Mouse (Mus musculus) layer of hippocampus, adult 2 months (tissue): Measurements from ENCODE around the gene Lrrc25. TPM values are rescaled to one million over a fixed set of nuclear protein-coding genes. Genes with fewer than 3 reads are reported as not detected.
A peak's percentile ranks its signal among the peaks of the same experiment; 100 is the strongest.

Source experiments
- DNase-seq, 2 experiments: peaks; one replicate each; pipeline ENCODE4 v3.0.0; 2022; ENCODE audit warnings: low spot score in 2 of 2
- H3K27ac ChIP-seq: fragments of 200-600 bp; 2 replicates; pipeline ENCODE4 v1.8.1; 2022
- H3K4me3 ChIP-seq: fragments of 200-600 bp; 2 replicates; pipeline ENCODE4 v1.8.1; 2022; ENCODE audit warnings: mild to moderate bottlenecking
- CTCF ChIP-seq: fragments of 200-600 bp; conservative IDR thresholded peaks from 2 replicates; pipeline ENCODE4 v1.8.1; 2022; ENCODE audit warnings: antibody characterized with exemption, mild to moderate bottlenecking, moderate library complexity
- total RNA-seq, 2 experiments: library from RNA; stranded (reverse); gene quantifications; 2 replicates each; pipeline ENCODE4 v1.2.3; 2021

The Lrrc25 gene
- total RNA-seq, 2 experiments from 2014 or later, result 0.54 to 0.97 TPM

- H3K27ac ChIP-seq, result no peak overlapping the region
- no peak overlapping the region for H3K4me3 ChIP-seq
- TF ChIP-seq CTCF, result no peak
- no peak for DNase-seq
Measured at GRCm38 (mm10) chr8:70613763-70614162, 2.2 kb upstream of the Lrrc25 start.

DNA sequence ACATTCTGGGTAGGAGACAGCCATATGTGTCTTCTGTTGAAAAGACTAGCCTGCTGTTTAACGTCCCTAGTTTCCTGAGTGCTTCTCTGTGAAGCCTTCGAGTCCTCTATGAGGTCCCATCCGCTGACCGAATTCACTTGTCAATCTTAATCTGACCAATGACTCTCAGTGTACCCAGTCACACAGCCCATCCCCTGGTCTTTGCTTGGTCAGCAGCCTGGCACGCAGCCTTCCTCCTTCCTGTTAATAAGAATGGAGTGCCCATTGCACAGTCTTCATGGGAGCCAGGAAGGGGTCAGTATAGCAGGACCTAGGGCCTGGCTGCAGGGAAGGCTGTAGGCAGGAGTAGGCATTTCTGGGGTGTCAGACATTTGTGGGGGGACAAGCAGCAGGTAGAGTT lies 1.5 kb upstream of the Lrrc25 start:
- no peak overlapping the region for H3K4me3 ChIP-seq
- TF ChIP-seq CTCF, result no peak
- H3K27ac ChIP-seq, result no peak overlapping the region
- no peak for DNase-seq

- DNase-seq, result no peak
- no peak overlapping the region for H3K4me3 ChIP-seq
- TF ChIP-seq CTCF, result no peak
Measured at GRCm38 (mm10) chr8:70615281-70615680, 674 bp upstream of the Lrrc25 start.

GRCm38 (mm10) chr8:70616645-70617044 lies 690 bp downstream of the Lrrc25 start:
- H3K27ac ChIP-seq, result peak overlapping the region; percentile 18; the same call in 1 of the 2 replicates
- no peak for TF ChIP-seq CTCF
- no peak for DNase-seq
- H3K4me3 ChIP-seq, result no peak overlapping the region

More at GRCm38 (mm10) chr8:70615281-70615680, 674 bp upstream of the Lrrc25 start:
- no peak overlapping the region for H3K27ac ChIP-seq

- no peak for TF ChIP-seq CTCF
Measured at GRCm38 (mm10) chr8:70617985-70618384, 2.0 kb downstream of the Lrrc25 start.

GRCm38 (mm10) chr8:70618888-70619334 lies 3.0 kb downstream of the Lrrc25 start:
- TF ChIP-seq CTCF, result no peak
- H3K4me3 ChIP-seq, result no peak overlapping the region
- no peak for DNase-seq

More at GRCm38 (mm10) chr8:70617985-70618384, 2.0 kb downstream of the Lrrc25 start:
- DNase-seq, result no peak
- Histone ChIP-seq H3K27ac (no peak overlapping the region), H3K4me3 (no peak overlapping the region)

DNA sequence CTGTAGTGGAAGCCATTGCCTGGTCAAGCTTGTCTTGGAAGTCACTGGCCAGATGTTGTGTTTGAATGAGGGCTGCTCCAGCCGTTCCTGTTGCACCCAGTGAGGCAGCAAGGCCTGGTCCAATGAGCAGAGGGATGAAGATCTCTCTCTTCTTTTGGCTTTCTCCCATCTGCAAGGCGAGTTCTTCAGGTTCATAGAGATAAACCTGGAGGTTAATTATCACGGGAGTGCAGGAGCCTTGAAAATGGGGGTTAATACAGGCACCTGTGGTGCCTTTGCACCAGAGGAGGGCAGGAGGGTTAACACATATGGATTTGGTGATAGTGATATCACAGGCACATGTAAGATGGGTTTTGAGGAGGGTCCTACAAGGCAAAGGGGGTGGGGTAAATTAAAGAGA lies 6.3 kb downstream of the Lrrc25 start:
- no peak for TF ChIP-seq CTCF
- Histone ChIP-seq H3K27ac (no peak overlapping the region), H3K4me3 (no peak overlapping the region)
- DNase-seq, result no peak

More at GRCm38 (mm10) chr8:70618888-70619334, 3.0 kb downstream of the Lrrc25 start:
- H3K27ac ChIP-seq, result no peak overlapping the region

DNA sequence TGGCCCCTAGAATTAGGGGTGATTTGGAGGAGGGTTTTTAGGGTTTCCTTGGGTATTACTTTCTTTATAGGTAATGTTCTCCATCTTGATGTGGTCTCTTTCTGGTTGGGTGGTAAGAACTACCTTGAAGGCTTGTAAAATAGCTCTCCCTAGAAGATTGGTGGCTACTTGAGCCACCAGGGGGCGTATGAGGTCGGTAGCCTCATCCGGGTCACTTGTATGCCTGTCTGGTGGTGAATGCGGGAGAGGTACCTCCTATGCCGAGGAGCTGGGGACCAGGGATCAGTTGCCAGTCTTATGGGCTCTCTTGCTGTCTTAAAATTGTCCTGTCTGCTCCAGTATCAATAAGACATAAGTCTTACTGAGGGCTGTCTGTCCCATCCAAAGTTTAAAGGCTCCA lies 9.1 kb downstream of the Lrrc25 start:
- H3K27ac ChIP-seq, result no peak overlapping the region
- H3K4me3 ChIP-seq, result no peak overlapping the region
- DNase-seq, result no peak
- TF ChIP-seq CTCF, result peak; percentile 74

GRCm38 (mm10) chr8:70627041-70627440 lies 11.1 kb downstream of the Lrrc25 start:
- TF ChIP-seq CTCF, result no peak
- Histone ChIP-seq H3K4me3 (no peak overlapping the region), H3K27ac (no peak overlapping the region)
- no peak for DNase-seq

DNA sequence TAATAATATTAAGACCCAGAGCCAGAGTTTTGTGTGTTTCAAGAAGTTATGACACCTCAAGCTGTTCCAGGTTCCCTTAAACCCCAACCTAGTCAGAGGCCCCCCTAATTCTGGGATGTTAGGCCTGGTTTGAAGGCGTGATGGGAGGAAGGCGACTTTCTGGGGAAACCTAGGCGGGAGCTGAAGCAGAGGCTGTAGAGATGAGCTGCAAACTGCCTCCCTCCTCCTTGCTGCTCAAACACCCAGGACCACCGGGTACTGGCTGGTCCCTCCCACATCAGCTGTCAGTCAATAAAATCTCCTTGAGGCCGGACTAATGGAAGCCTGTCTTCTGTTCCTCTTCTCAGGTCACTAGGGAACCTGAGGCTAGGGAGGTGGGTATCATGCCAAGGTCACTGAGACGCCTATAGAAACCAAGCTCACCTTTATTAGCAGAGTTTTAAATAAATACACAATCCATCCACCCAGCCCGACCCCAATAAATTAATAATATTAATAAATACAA lies 13.1 kb downstream of the Lrrc25 start:
- H3K27ac ChIP-seq, result peak overlapping the region; percentile 94
- H3K4me3 ChIP-seq, result peak overlapping the region; percentile 62
- no peak for TF ChIP-seq CTCF
- no peak for DNase-seq

DNA sequence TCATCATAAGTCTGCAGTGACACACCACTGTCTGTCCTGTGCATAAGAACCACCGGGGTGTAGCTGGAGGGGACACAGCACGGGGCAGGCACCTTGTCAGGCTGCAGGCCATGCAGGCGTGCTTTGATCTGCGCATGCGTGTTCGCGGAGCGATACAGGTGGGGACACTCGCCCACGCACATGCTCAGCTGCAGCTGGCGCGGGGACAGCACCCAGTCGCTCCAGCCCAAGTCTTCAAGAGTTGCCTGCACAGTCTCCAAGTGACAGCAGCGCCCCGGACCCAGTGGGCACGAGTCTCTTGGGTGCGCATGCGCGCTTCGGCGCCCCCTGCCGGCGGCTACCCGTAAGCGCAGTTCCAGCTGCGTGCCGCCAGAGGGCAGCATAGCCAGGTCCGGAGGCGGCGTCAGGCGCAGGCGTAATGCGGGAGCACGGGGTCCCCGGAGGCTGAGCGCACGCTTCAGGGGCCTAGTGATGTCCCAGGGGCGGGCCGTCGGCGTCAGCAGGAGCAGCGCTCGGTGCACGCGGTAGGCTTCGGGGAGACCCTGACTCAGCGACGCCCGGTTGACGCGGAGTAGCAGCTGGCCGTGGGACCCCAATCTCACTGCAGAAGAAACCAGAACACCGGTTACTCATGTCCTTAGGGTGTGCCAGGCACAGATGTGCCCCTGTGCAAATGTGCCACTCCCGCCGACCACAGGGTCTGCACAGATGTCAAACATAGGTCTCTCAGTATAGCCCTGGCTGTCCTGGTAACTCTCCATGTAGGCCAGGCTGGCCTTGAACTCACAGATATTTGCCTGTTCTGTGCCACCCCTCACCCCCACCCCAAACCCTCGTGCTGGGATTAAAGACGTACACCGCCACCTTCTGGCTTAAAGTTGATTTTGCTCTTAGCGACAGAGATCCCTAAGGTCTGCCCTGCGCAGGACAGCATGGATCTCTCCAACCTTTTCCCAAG lies 13.9 kb downstream of the Lrrc25 start:
- TF ChIP-seq CTCF, result peak; percentile 98
- peak overlapping the region; percentile 94 for H3K27ac ChIP-seq
- DNase-seq, result peak; percentile 88 to 89
- peak overlapping the region; percentile 62 for H3K4me3 ChIP-seq

GRCm38 (mm10) chr8:70630532-70631381 lies 14.8 kb downstream of the Lrrc25 start:
- DNase-seq, result no peak

GRCm38 (mm10) chr8:70631436-70631835 lies 15.5 kb downstream of the Lrrc25 start:
- no peak for DNase-seq
- H3K27ac ChIP-seq, result no peak overlapping the region
- H3K4me3 ChIP-seq, result no peak overlapping the region
- TF ChIP-seq CTCF, result no peak

More at GRCm38 (mm10) chr8:70630532-70631381, 14.8 kb downstream of the Lrrc25 start:
- Histone ChIP-seq H3K27ac (no peak overlapping the region), H3K4me3 (no peak overlapping the region)
- TF ChIP-seq CTCF, result no peak
